Mouse (Mus musculus): ENCODE measurements at regions not wholly inside any gene's neighbourhood (a gene's known extent, or its start where the extent isn't known, plus 50 kb on each side); places are given as distances from the start of the nearest gene placed in this dataset.

GRCm38 (mm10) chr12:86830247-86830585 is 54.4 kb downstream of the Irf2bpl start:
- no peak for DNase-seq (ENCODE audit: low spot score)

- no peak for DNase-seq (ENCODE audit: low spot score)
These were observed 54.9 kb downstream of the Irf2bpl start for GRCm38 (mm10) chr12:86829581-86830246.

GRCm38 (mm10) chr12:86827241-86827606 is 57.4 kb downstream of the Irf2bpl start:
- no peak for DNase-seq (ENCODE audit: low spot score)

GRCm38 (mm10) chr12:86826420-86827240 is 58.0 kb downstream of the Irf2bpl start:
- no peak for DNase-seq (ENCODE audit: low spot score)

GRCm38 (mm10) chr12:86825584-86826419 is 58.8 kb downstream of the Irf2bpl start:
- DNase-seq (ENCODE audit: low spot score) = peak; percentile 34

GRCm38 (mm10) chr12:86824860-86825583 is 59.6 kb downstream of the Irf2bpl start:
- DNase-seq (ENCODE audit: low spot score) = peak; percentile 94

GRCm38 (mm10) chr12:86823855-86824589 is 60.6 kb downstream of the Irf2bpl start:
- peak; percentile 86 for DNase-seq (ENCODE audit: low spot score)

- no peak for DNase-seq (ENCODE audit: low spot score)
These were observed 61.1 kb downstream of the Irf2bpl start for GRCm38 (mm10) chr12:86823488-86823854.

- DNase-seq (ENCODE audit: low spot score) = no peak
These were observed 63.4 kb downstream of the Irf2bpl start for GRCm38 (mm10) chr12:86821183-86821582.

- DNase-seq (ENCODE audit: low spot score) = no peak
These were observed 65.0 kb downstream of the Irf2bpl start for GRCm38 (mm10) chr12:86819568-86819967.

GRCm38 (mm10) chr12:86819163-86819562 is 65.4 kb downstream of the Irf2bpl start:
- no peak for DNase-seq (ENCODE audit: low spot score)

GRCm38 (mm10) chr12:86818201-86818600 is 66.4 kb downstream of the Irf2bpl start:
- DNase-seq (ENCODE audit: low spot score) = no peak

GRCm38 (mm10) chr12:86816702-86817610 is 67.6 kb downstream of the Irf2bpl start:
- DNase-seq (ENCODE audit: low spot score) = no peak

GRCm38 (mm10) chr12:86816171-86816701 is 68.4 kb downstream of the Irf2bpl start:
- DNase-seq (ENCODE audit: low spot score) = no peak

- DNase-seq (ENCODE audit: low spot score) = no peak
These were observed 69.9 kb downstream of the Irf2bpl start for GRCm38 (mm10) chr12:86814740-86815139.
